Mouse (Mus musculus): Measurements from ENCODE around the gene Efna1. TPM values are rescaled to one million over a fixed set of nuclear protein-coding genes. Genes with fewer than 3 reads are reported as not detected.

Gene Efna1
- polyA plus RNA-seq, 1 experiment from 2014 or later: 13.2 TPM

DNA sequence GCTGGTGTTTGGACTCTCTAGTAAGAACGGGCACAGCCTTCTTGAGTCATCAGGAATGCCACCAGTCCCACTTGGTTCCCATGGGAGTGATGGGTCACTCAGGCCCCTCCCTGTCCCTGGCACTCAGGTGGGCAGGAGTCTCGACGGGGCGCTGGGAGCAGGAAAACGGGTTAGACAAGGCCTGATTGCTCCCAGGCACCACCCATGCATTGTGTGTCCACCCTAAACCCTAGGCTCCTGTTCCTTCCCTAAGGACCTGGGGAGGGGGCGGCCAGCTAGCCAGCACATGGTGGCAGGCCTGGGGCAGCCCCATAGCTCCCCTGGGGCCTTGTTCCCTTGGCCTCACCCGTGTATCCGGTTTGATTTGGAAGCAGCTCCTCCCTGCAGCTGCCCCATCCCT lies 37.4 kb upstream of the Efna1 start:
- Histone ChIP-seq H3K9me3 (no peaks in the 10 kb centered on the region), H3K27me3 (ENCODE audit: poor library complexity, severe bottlenecking) (peaks cover 81% of the 10 kb centered on the region), H3K4me3 (no peak overlapping the region; the same call in 1 of the 2 replicates), H3K27ac (no peak overlapping the region), H3K36me3 (replicated peaks) (no peaks in the 10 kb centered on the region), H3K4me1 (peaks cover 86% of the 10 kb centered on the region)
- 80% methylated on average over 8 of the region's 8 CpGs for WGBS
- no peak for DNase-seq (ENCODE audit: extremely low spot score, low spot score)

DNA sequence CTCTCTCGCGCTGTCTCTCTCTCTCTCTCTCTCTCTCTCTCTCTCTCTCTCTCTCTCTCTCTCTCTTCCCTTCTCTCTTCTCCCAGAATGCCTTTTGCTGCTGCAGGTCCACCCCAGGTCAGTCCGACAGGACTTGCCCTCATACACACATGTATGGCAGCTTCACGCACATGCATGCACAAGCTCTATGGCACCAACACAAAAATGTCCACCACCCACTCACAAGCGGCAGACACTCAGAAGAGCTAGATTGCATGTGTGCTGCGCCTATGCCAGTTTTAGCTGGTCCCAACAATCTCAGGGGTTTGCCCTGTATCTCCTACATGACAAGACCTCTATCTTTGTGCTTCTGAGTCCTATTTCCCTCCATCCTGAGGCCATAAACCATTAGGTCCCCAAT lies 36.3 kb upstream of the Efna1 start:
- Histone ChIP-seq H3K4me1 (peaks cover 75% of the 10 kb centered on the region), H3K27ac (0 out of 2 replicates have a peak overlapping the region, but pooled peaks have one; percentile 40), H3K4me3 (peak overlapping the region; percentile 54), H3K36me3 (replicated peaks) (no peaks in the 10 kb centered on the region), H3K9me3 (no peaks in the 10 kb centered on the region), H3K27me3 (ENCODE audit: poor library complexity, severe bottlenecking) (peaks cover 72% of the 10 kb centered on the region)
- DNase-seq (ENCODE audit: extremely low spot score, low spot score): peak; percentile 27
- WGBS: 50% methylated on average over 6 of the region's 6 CpGs

DNA sequence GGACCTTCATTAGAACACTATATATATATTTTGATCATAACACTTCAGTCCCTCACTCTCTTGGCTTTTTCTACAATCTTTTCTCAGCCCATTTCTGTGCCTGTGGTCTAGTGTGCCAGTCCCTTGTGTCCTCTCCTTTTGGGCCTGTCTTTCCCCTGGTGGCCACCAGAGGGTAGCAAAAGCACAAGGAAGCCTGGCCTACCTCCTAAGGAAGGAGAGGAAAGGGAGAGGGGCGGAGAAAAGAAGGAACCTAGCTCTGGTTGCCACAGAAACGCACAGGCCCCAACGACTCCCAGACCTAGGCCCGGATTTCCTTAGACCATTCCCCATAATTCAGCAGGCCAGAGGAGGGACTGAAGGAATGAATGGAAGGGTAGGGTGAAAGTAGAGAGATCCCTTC lies 35.9 kb upstream of the Efna1 start:
- WGBS: 0% methylated on average over 4 of the region's 4 CpGs

DNA sequence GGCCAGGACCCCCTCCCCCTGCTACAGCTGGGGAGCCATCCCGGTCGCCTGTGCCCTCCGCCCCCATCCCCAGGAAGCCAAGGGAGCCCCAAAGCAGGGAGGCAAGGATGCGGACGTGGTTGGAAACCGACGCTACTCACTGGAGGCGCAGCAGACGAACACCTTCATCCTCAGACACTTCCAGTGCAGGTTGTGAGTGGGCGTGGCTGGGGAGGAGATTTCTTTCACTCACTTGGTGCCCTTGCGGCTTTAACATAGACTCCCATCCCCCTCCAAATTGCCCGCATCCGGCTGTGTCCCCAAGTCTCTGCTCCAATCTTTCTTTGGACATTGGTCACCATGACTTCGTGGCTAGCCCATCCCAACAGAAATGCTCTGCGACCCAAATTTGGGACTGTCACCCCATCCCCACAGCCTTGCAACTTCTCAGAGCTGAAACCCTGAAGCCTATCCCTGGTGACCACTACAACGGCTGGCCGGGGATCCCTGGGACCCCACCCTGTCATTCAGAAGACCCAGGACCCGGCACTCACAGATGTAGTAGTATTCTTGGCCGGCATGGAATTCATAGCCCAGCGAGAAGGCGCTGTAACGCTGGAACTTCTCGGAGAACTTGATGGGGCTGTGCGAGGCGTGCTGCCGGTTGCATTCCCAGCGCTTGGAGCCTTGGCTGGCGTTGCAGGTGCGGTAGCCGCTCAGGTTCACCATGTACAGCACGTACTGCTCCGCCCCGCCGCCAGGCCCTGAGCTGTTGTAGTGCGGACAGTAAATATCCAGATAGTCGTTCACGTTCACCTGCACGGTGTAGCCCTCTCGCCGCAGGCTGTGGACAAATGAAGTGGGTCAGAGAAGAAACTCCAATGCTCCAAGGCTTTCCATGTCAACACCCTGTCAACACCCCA lies 35.2 kb upstream of the Efna1 start:
- peak overlapping the region; percentile 85 for H3K27ac ChIP-seq
- H3K9me3 ChIP-seq: no peaks in the 10 kb centered on the region
- H3K4me1 ChIP-seq: peaks cover 65% of the 10 kb centered on the region
- peaks cover 61% of the 10 kb centered on the region for H3K27me3 ChIP-seq (ENCODE audit: poor library complexity, severe bottlenecking)
- H3K4me3 ChIP-seq: peak overlapping the region; percentile 54
- H3K36me3 ChIP-seq (replicated peaks): no peaks in the 10 kb centered on the region
- DNase-seq (ENCODE audit: extremely low spot score, low spot score): peak; percentile 40
- 6% methylated on average over 40 of the region's 40 CpGs for WGBS

More for the DNA sequence above, 35.9 kb upstream of the Efna1 start:
- Histone ChIP-seq H3K27ac (0 out of 2 replicates have a peak overlapping the region, but pooled peaks have one; percentile 40), H3K4me3 (peak overlapping the region; percentile 54), H3K9me3 (no peaks in the 10 kb centered on the region), H3K36me3 (replicated peaks) (no peaks in the 10 kb centered on the region), H3K4me1 (peaks cover 71% of the 10 kb centered on the region), H3K27me3 (ENCODE audit: poor library complexity, severe bottlenecking) (peaks cover 68% of the 10 kb centered on the region)
- DNase-seq (ENCODE audit: extremely low spot score, low spot score): peak; percentile 85

DNA sequence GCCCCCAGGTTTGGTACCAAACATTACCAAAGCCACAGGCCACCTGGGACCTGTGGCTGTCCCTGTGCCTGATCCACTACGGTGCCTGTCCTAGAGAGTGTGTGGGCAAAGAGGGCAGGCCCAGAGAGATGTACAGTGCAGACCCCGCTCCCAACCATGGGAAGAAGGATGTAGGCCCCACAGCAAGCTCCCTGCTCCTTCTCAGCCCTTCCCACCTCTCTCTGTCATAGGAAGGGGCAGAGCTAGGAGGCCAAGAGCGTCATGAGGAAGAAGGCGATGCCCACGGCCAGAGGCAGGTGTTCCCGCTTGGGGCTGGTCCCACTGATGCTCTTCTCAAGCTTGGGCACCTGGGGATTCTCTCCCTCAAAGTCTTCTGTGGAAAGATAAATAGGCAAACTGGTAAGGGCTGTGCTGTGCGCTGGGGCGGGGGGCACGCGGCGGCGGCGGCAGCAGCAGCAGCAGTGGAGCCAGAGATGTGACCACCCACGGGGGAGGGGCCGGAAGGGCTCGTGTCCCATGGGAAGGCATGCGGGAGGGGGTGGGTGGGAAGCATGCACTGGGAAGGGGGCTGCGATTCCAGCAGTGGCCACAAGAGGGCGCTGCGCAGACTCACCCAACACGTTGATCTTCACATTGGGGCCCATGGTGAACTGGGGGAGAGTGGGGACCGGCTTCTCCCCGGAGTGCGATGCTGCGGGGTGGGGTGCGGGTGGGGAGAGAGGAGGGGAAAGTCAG lies 34.4 kb upstream of the Efna1 start:
- Histone ChIP-seq H3K9me3 (no peaks in the 10 kb centered on the region), H3K4me1 (peaks cover 56% of the 10 kb centered on the region), H3K4me3 (peak overlapping the region; percentile 54), H3K36me3 (replicated peaks) (no peaks in the 10 kb centered on the region), H3K27ac (peak overlapping the region; percentile 85), H3K27me3 (ENCODE audit: poor library complexity, severe bottlenecking) (peaks cover 53% of the 10 kb centered on the region)
- peak; percentile 88 for DNase-seq (ENCODE audit: extremely low spot score, low spot score)
- WGBS: 4% methylated on average over 26 of the region's 26 CpGs

DNA sequence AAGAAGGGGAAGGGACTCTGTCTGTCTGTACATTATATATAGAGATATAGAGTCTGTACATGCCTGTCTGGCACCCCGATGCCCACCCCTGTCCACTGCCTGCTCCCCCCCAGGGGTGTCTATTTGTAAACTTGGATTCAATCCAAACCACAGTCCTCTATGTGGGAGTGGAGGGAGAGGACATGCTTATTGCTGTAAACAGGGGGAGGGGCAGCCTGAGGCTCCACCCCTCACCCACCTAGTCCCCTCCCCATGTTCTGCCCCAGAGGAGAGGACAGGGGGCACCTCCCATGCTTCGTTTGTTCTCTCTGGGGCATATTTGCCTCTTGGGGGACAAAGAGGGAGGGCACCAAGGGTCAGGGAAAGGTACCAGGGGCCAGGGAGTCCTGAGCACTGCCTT lies 33.8 kb upstream of the Efna1 start:
- H3K27me3 ChIP-seq (ENCODE audit: poor library complexity, severe bottlenecking): peaks cover 47% of the 10 kb centered on the region
- H3K27ac ChIP-seq: peak overlapping the region; percentile 85
- H3K36me3 ChIP-seq (replicated peaks): no peaks in the 10 kb centered on the region
- DNase-seq (ENCODE audit: extremely low spot score, low spot score): no peak
- H3K9me3 ChIP-seq: no peaks in the 10 kb centered on the region
- 48% methylated on average over 2 of the region's 2 CpGs for WGBS
- H3K4me1 ChIP-seq: peaks cover 51% of the 10 kb centered on the region
- peak overlapping the region; percentile 54 for H3K4me3 ChIP-seq

DNA sequence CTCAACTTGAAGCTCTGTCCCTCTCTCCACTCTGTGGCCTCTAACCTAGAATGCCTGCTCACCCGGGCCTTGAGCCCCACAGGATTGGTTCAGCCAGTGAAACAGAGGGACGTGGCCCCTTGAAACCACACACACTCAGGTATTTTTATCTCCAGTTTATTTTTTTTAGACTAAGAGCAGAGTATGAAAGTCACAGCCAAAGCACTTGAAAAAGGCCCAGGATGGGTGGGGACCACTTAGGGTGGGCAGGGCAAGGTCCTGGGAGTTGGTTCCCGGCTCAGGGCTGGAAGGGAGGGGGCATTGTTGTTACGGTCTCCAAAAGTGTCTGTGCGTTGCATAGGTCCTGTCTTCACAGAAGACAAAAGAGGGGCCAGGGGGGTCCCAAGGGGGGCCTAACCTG lies 33.4 kb upstream of the Efna1 start:
- 79% methylated on average over 5 of the region's 5 CpGs for WGBS
- DNase-seq (ENCODE audit: extremely low spot score, low spot score): no peak
- Histone ChIP-seq H3K9me3 (no peaks in the 10 kb centered on the region), H3K27me3 (ENCODE audit: poor library complexity, severe bottlenecking) (peaks cover 43% of the 10 kb centered on the region), H3K4me1 (peaks cover 46% of the 10 kb centered on the region), H3K36me3 (replicated peaks) (no peaks in the 10 kb centered on the region), H3K27ac (0 out of 2 replicates have a peak overlapping the region, but pooled peaks have one; percentile 85), H3K4me3 (no peak overlapping the region)

DNA sequence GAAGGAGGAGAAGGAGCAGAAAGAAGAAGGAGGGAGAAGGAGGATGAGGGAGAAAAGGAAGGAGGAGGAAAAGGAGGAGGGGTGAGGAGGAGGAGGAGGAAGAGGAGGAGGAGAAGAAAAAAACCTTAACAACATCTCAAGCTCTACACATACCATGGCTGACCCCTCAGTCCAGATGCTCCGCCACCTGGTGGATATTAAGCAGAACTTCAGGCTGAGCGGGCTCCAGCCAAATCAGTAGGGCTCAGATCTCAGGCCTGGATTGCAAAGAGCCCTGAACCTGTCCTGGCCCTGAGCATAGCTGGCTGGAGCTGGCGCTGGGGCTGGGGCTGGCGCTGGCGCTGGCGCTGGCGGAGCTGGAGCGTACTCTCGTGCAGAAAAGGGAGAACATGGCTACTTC lies 27.1 kb upstream of the Efna1 start:
- H3K36me3 ChIP-seq (replicated peaks): no peaks in the 10 kb centered on the region
- H3K4me1 ChIP-seq: peaks cover 39% of the 10 kb centered on the region
- H3K9me3 ChIP-seq: no peaks in the 10 kb centered on the region
- DNase-seq (ENCODE audit: extremely low spot score, low spot score): peak; percentile 79
- H3K4me3 ChIP-seq: peak overlapping the region; percentile 26; the same call in 1 of the 2 replicates
- 4% methylated on average over 9 of the region's 9 CpGs for WGBS
- H3K27ac ChIP-seq: 0 out of 2 replicates have a peak overlapping the region, but pooled peaks have one; percentile 51
- H3K27me3 ChIP-seq (ENCODE audit: poor library complexity, severe bottlenecking): no peaks in the 10 kb centered on the region; the same call in 1 of the 2 replicates

DNA sequence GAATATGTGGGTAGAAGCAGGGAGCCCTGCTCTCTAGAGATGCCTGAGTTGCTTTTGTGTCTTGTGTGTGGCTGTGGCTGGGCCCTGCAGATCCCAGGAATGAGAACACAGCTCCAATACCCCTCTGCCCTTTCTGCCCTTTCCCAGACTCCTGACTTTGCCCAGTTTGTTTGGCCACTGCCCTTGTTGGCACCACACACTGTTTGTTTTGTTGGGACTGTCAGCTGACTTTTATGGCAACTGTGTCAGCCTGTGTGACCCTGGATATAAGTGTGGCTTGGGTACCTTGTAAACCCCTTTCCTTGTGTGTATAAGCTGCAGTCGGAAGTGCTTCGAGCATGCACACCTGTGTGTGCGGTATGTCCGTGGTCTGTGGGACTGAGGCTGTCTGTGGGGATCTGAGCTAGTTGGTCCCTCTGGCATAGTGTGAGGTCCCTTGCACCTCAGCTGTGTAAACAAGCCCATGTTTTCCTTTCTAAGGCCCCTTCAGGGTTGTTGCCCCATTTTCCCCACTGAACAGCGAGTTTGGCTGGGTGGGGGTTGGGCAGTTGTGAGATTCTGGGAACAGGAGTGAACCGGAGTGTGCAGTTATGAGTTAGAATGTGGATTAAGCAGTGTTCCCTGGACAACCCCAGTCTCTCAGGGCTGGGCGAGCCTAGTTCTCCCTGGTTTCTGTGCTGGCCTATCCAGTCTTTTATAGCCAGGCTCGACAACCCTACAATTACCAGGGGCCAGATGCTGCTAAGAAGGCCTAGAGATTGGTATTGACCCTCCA lies 24.8 kb upstream of the Efna1 start:
- WGBS: 72% methylated on average over 8 of the region's 8 CpGs
- no peaks in the 10 kb centered on the region for H3K9me3 ChIP-seq
- no peak for DNase-seq (ENCODE audit: extremely low spot score, low spot score)
- H3K4me3 ChIP-seq: no peak overlapping the region
- peak overlapping the region; percentile 51; the same call in 1 of the 2 replicates for H3K27ac ChIP-seq
- H3K27me3 ChIP-seq (ENCODE audit: poor library complexity, severe bottlenecking): peaks cover 4% of the 10 kb centered on the region; the same call in 1 of the 2 replicates
- H3K36me3 ChIP-seq (replicated peaks): no peaks in the 10 kb centered on the region
- peaks cover 39% of the 10 kb centered on the region for H3K4me1 ChIP-seq

DNA sequence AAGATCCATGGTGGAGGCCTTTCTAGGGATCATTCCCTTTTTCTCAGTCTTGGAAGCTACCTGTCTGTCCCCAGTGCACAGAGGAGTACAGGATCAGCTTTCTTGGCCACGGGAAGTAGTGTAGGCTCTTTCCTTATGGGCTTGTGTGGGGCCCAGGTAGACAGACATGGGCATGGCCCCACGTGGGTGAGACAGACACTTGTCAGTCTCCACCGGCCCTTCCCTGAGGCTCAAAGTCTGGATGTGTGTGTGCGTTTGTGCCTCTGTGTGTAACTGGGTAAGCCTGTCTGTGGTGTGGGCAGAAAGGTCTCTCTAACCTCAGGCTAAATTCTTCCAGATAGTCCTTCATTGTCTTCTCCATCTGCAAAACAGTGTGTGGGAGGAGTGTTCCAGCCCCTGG lies 24.2 kb upstream of the Efna1 start:
- Histone ChIP-seq H3K27ac (0 out of 2 replicates have a peak overlapping the region, but pooled peaks have one; percentile 40), H3K27me3 (ENCODE audit: poor library complexity, severe bottlenecking) (peaks cover 10% of the 10 kb centered on the region), H3K4me3 (no peak overlapping the region), H3K4me1 (peaks cover 39% of the 10 kb centered on the region), H3K36me3 (replicated peaks) (no peaks in the 10 kb centered on the region), H3K9me3 (no peaks in the 10 kb centered on the region)
- DNase-seq (ENCODE audit: extremely low spot score, low spot score): no peak
- 74% methylated on average over 4 of the region's 4 CpGs for WGBS

DNA sequence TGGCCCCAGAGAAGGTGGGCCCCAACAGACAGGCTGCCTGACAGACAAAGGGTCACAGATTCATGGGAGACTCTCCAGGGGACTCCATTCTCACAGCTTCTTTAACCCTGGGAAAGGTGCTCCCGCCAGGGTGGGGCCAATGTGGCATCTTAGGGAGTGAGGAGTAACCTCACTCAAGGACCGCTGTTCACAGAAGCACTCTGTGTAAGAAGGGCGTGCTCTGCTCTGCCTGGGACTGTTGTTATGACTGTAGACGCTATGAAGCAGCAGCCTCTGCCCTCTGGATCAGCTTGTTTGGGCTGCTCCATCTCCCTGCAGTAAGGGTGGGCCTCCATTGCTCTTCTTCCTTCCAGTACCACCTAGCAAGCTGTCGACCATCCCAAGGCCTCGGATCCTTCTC lies 23.5 kb upstream of the Efna1 start:
- 64% methylated on average over 6 of the region's 6 CpGs for WGBS
- H3K27ac ChIP-seq: peak overlapping the region; percentile 40; the same call in 1 of the 2 replicates
- peaks cover 45% of the 10 kb centered on the region for H3K4me1 ChIP-seq

DNA sequence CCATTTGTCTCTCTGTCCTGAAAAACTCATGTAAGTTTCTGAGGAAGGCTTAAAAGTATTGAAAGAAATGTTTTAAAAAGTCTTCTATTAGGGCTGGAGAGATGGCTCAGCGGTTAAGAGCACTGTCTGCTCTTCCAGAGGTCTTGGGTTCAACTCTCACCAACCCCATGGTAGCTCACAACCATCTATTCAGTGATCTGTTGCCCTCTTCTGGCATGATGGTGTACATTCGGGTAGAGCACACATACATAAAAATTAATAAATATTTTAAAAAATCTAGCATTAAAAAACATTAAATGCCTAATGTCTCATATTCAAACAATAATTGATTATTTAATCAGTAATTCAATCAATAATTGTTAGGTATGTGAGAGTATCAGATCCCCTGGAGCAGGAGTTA lies 19.6 kb upstream of the Efna1 start:
- 70% methylated on average over 2 of the region's 2 CpGs for WGBS
- Histone ChIP-seq H3K9me3 (no peaks in the 10 kb centered on the region), H3K27me3 (ENCODE audit: poor library complexity, severe bottlenecking) (peaks cover 33% of the 10 kb centered on the region), H3K27ac (no peak overlapping the region), H3K4me1 (peaks cover 24% of the 10 kb centered on the region), H3K36me3 (replicated peaks) (no peaks in the 10 kb centered on the region), H3K4me3 (no peak overlapping the region)
- no peak for DNase-seq (ENCODE audit: extremely low spot score, low spot score)

More for the DNA sequence above, 23.5 kb upstream of the Efna1 start:
- no peak for DNase-seq (ENCODE audit: extremely low spot score, low spot score)
- Histone ChIP-seq H3K4me3 (no peak overlapping the region), H3K9me3 (no peaks in the 10 kb centered on the region), H3K27me3 (ENCODE audit: poor library complexity, severe bottlenecking) (peaks cover 16% of the 10 kb centered on the region), H3K36me3 (replicated peaks) (no peaks in the 10 kb centered on the region)
